Mouse (Mus musculus): ENCODE measurements around the gene Zfp385a. TPM values are rescaled to one million over a fixed set of nuclear protein-coding genes. Genes with fewer than 3 reads are reported as not detected.

Gene Zfp385a
- 2.0 TPM for total RNA-seq (2023)

GRCm38 (mm10) chr15:103339961-103340337, at the start of gene Zfp385a:
TSS of gene Zfp385a (minus strand) at chr15:103340093.

DNA sequence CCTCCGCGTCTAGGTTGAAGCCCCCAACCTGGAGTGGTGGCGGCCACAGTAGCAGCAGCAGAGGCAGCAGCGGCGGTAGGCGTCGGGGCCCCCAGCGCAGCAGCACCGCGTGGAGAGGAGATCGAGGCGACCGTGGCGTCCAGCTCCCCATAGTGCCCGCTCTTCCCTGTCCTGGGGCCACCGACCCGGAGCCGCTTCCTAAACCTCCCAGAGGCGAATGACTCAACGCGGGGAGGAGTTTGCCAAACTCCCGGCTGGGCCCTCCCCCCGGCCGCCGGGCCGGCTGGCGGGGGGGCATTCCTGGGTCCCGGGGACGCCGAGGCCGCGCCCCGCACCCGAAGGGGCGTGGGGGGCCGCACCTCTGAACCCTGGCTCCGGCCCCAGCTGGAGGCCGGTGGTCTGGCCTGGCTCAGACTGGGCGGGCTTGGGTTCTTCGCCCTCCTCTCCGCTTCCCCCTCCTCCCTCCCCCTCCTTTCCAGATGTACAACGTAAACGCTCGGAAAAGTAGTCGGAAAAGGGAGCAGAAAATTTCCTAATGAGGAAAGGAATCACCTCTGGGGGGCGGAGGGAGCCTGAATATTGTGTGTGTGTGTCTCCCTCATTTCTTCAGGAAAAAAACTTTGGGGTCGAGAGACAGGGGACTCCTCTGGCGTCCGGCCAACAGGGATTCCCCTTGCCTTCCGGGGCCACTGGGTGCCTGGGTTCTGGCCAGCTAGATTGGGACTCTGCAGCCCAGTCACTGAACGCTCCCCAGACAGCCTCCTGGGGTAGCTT, 26.7 kb upstream of the Zfp385a start, which contains the start of gene Itga5:
Gene Itga5 (minus strand): TSS at position 388 of the 774 bp plus-strand sequence.

GRCm38 (mm10) chr15:103310365-103310910, 29.5 kb downstream of the Zfp385a start, which contains the start of gene Gpr84:
TSS of gene Gpr84 (minus strand) at chr15:103310612.

DNA sequence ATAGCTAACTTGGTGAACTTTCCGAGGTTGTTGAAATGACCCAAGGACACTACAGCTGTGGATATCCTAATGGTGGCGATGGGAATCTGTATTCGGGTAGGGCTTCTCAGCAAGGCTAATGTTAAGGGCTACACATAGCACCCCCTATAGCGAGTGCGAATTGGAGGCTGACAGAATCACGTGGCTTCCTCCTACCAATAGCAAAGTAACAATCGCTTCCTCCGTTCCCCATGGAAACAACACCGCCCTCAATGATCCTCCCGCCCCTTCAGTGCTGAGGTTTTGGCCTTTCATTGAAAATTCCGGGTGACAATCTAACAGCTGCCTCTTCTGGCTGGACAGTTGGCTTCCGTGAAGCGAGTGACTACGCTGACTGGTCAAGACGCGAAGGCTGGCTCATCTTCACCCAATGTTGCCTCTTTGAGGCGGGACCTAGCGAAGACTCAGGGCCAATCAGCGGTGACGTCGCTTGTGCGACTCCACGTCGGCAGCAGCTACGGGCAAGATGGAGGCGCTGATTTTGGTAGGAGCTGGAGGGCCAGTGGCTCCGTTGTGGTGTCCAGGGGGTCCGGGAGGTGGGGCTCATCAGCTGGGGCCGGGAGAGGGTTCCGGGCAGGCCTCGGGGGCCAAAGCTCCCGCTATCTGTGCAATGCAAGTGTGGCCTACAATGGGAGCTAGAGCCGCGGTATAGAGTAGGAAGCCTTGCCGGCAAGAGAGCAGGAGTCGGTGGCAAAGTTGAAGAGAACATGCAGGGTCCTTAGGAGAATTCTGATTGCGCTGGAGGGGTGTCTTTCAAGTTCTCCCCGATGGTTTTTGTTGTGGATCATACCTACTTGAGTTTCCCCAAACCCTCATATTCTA, 67.2 kb downstream of the Zfp385a start, which contains the start of gene Copz1:
Gene Copz1 (plus strand): TSS at position 296 of the 861 bp plus-strand sequence.

Other genes starting within 250 kb of the Zfp385a start
- gene Smug1, start 173.0 kb downstream of the Zfp385a start, total RNA-seq (2023): 10.8 TPM
- gene Cbx5, start 100.3 kb downstream of the Zfp385a start, total RNA-seq (2023): 19.2 TPM
- gene Hnrnpa1, start 99.7 kb downstream of the Zfp385a start, total RNA-seq (2023): 567 TPM
- 1.2 TPM for gene Nfe2, start 81.7 kb downstream of the Zfp385a start, total RNA-seq (2023)
- gene Copz1, start 67.4 kb downstream of the Zfp385a start, total RNA-seq (2023): 68.6 TPM
- gene Gpr84, start 29.5 kb downstream of the Zfp385a start, total RNA-seq (2023): not detected
- 2.4 TPM for gene Itga5, start 26.7 kb upstream of the Zfp385a start, total RNA-seq (2023)
- not detected for gene Gtsf1, start 90.4 kb upstream of the Zfp385a start, total RNA-seq (2023)
- gene Gtsf2, start 108.4 kb upstream of the Zfp385a start, total RNA-seq (2023): not detected
- gene Nckap1l, start 113.7 kb upstream of the Zfp385a start, total RNA-seq (2023): 144 TPM
- gene Pde1b, start 162.9 kb upstream of the Zfp385a start, total RNA-seq (2023): 36.9 TPM
- not detected for gene Ppp1r1a, start 197.9 kb upstream of the Zfp385a start, total RNA-seq (2023)
- not detected for gene Glycam1, start 225.0 kb upstream of the Zfp385a start, total RNA-seq (2023)